Mouse (Mus musculus) ES-E14 (cell line): ENCODE results near the gene Fndc3b.

ENCODE experiments used
- MAFK ChIP-seq: IDR thresholded peaks from 2 replicates; pipeline ENCODE4 v1.6.1; 2014; ENCODE audit warnings: mild to moderate bottlenecking, low read depth, low read length, inconsistent platforms; ENCODE audit not compliant: insufficient read depth
- ZC3H11A ChIP-seq: IDR thresholded peaks from 2 replicates; pipeline ENCODE4 v1.6.1; 2012; ENCODE audit warnings: low read depth, mild to moderate bottlenecking, inconsistent platforms, low read length, borderline replicate concordance

- no peak for TF ChIP-seq MAFK
- TF ChIP-seq ZC3H11A: no peak
Observed at GRCm38 (mm10) chr3:27449447-27449846, 261.7 kb downstream of the Fndc3b start.
